Mouse (Mus musculus): ENCODE results near the gene Lypd9. TPM values are rescaled to one million over a fixed set of nuclear protein-coding genes. Genes with fewer than 3 reads are reported as not detected.

Gene Lypd9
- polyA plus RNA-seq (2012; rRNA removed) = not detected in 2 replicates

DNA sequence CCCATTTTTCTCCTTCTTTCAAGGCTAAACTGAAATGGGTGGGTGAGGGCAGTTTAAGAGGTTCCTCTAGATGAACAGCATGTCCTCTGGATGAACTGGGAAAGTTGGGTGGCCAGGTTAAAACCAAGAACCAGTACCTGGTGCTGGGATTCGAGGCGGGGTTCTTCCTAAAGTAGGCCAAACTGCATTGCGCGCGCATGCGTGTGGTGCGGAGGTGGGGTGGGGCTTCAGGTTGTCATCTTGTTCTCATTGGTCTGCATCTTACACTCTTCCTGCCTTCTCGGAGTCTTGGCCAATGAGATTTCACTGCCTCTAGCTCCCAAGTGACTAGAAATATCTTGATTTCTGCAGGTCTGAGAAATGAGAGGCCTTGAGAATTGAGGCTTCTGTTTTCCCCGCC is at the start of gene Lypd9:
Gene Lypd9, minus strand, starts transcription at position 165 of the 400 bp plus-strand sequence.

DNA sequence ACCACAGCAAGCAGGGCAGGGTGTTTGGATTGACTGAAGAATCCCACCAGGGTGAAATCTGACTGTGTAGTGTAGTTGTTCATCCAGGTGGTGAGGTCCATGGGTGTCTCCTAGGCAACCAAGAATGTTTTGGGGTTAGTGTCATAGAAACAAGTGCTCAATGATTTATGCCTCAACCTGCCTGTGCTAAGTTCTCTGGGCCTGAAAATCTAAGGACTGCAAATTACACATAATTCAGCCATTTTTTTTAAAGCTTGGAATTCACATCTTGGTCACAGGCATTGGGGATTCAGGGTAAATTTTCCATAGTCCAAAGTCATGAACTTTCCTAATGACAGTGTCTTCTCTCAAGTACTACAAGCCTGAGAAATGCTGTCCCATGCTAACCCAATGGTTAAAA is 49.7 kb upstream of the Lypd9 start, which contains the start of gene Olfr331:
Gene Olfr331, minus strand, starts transcription at position 101 of the 400 bp plus-strand sequence.

DNA sequence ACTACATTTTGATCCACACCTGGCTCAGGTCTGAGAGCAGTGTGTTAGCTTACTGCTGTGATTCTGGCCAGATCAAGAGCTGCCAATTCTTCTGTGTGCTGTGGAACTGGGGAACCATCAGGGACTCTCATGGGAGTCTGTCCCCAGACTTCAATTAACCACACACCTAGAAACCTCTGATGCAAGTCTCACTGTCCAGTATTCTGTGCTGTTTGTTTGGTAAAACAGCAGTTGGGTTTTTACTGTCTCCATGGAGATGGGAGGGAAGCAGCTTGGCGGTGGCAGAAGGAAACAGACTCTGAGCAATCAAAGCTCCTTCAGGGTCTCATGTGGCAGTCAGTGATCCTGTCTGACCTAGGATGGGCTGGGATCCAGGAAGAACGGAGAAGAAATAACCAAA is 39.7 kb upstream of the Lypd9 start, which contains the start of gene Olfr332:
Gene Olfr332, minus strand, starts transcription at position 101 of the 400 bp plus-strand sequence.

DNA sequence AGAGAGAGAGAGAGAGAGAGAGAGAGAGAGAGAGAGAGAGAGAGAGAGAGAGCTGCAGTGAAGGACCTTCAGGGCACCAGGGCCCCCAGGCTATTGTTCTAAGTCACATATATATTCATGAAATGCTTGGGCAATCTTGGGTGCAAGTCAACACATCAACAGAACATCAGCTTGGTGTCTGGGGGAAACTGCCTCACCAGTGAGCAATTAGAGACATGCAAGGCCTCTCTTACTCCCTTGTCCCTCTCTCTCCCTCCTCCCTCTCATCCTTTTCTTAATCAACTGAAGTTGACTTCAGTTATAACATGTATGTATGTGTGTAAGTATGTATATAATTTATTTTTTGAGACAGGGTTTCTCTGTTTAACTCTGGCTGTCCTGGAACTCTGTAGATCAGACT is 9.4 kb upstream of the Lypd9 start, which contains the start of gene Olfr30:
Gene Olfr30, minus strand, starts transcription at position 101 of the 400 bp plus-strand sequence.

DNA sequence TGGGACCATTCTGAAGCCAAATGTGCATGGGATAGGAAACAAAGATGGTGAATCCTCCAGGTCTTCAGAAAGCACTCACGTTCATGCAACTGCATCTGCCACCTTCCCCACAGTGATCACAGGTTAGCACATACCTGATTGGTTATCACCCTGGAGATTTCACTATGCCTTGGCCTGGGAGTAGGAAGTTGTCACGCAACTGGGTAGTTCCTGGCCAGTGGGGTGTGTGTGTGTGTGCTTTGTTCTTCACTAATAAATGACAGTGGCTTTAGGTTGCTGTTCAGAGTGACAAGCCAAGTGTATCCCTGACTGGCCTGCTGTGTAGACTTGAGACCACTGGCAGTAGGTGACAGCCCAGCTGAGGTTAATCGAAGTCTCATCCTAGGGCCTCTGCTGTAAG is 20.5 kb downstream of the Lypd9 start, which contains the start of gene Gm12253:
Gene Gm12253, plus strand, starts transcription at position 301 of the 400 bp plus-strand sequence.

DNA sequence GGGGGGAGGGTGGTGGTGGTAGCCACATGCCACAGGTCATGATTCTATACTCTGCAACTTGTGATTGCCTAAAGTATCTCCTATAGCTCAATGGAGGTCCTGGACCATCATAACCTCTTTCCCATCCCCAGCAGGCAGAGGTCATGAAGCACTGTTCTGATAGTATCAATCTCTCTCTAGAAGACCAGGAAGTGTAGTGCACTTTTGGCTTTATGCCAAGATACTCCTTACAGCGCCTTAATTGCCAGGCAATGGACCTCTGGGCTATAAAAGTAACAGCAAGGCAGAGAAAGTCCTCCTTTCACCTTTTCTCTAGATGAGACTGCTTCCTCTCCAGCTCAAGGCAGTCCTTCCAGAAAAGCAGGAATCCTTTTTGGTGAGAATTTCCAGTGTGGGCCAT is 31.9 kb downstream of the Lypd9 start, which contains the start of gene 1810065E05Rik:
Gene 1810065E05Rik, plus strand, starts transcription at position 297 of the 400 bp plus-strand sequence.

Other genes with a start within 250 kb of the Lypd9 start
- gene 4930438A08Rik, start 178.1 kb downstream of the Lypd9 start, polyA plus RNA-seq (2012; rRNA removed) = 0.05 and 0.08 TPM in 2 replicates
- gene Zfp692, start 145.9 kb downstream of the Lypd9 start, polyA plus RNA-seq (2012; rRNA removed) = 42.7 and 55.9 TPM in 2 replicates
- gene Zfp672, start 122.6 kb downstream of the Lypd9 start, polyA plus RNA-seq (2012; rRNA removed) = 19.6 and 29.3 TPM in 2 replicates
- 28.8 and 39.1 TPM in 2 replicates for gene Sh3bp5l, start 122.2 kb downstream of the Lypd9 start, polyA plus RNA-seq (2012; rRNA removed)
- 0.06 and 0.30 TPM in 2 replicates for gene Lypd8, start 73.9 kb downstream of the Lypd9 start, polyA plus RNA-seq (2012; rRNA removed)
- gene 1810065E05Rik, start 31.8 kb downstream of the Lypd9 start, polyA plus RNA-seq (2012; rRNA removed) = 0.08 and 0.14 TPM in 2 replicates
- gene Gm12253, start 20.4 kb downstream of the Lypd9 start, polyA plus RNA-seq (2012; rRNA removed) = not detected in 2 replicates
- not detected in 2 replicates for gene Olfr30, start 9.3 kb upstream of the Lypd9 start, polyA plus RNA-seq (2012; rRNA removed)
- not detected in 2 replicates for gene Olfr332, start 39.6 kb upstream of the Lypd9 start, polyA plus RNA-seq (2012; rRNA removed)
- not detected in 2 replicates for gene Olfr331, start 49.6 kb upstream of the Lypd9 start, polyA plus RNA-seq (2012; rRNA removed)
- not detected in 2 replicates for gene Olfr330, start 81.9 kb upstream of the Lypd9 start, polyA plus RNA-seq (2012; rRNA removed)
- gene Olfr329-ps, start 93.5 kb upstream of the Lypd9 start, polyA plus RNA-seq (2012; rRNA removed) = not detected in 2 replicates
- gene Olfr328, start 102.7 kb upstream of the Lypd9 start, polyA plus RNA-seq (2012; rRNA removed) = 0.06 TPM in 1 of 2 replicates, not detected in the other
- 0.05 TPM in 1 of 2 replicates, not detected in the other for gene Olfr224, start 117.6 kb upstream of the Lypd9 start, polyA plus RNA-seq (2012; rRNA removed)
- not detected in 2 replicates for gene Olfr325, start 124.8 kb upstream of the Lypd9 start, polyA plus RNA-seq (2012; rRNA removed)
- 0.01 TPM in 1 of 2 replicates, not detected in the other for gene Olfr324, start 142.2 kb upstream of the Lypd9 start, polyA plus RNA-seq (2012; rRNA removed)
- gene 2210407C18Rik, start 163.2 kb upstream of the Lypd9 start, polyA plus RNA-seq (2012; rRNA removed) = not detected in 2 replicates
- gene Olfr323, start 177.6 kb upstream of the Lypd9 start, polyA plus RNA-seq (2012; rRNA removed) = not detected in 2 replicates
- gene Trim58, start 187.5 kb upstream of the Lypd9 start, polyA plus RNA-seq (2012; rRNA removed) = 0.92 and 1.0 TPM in 2 replicates
- gene Olfr322, start 205.9 kb upstream of the Lypd9 start, polyA plus RNA-seq (2012; rRNA removed) = 0.02 and 0.06 TPM in 2 replicates
- not detected in 2 replicates for gene Olfr320, start 228.2 kb upstream of the Lypd9 start, polyA plus RNA-seq (2012; rRNA removed)
- gene Olfr319, start 246.2 kb upstream of the Lypd9 start, polyA plus RNA-seq (2012; rRNA removed) = not detected in 2 replicates

Measured in central nervous system, embryonic 11.5 days (tissue).